8 mouse cellular contexts compared by ENCODE assay signal in genomic region chr11:102697338-102698017, GRCm38 (mm10). TPM values are rescaled to one million over a fixed set of nuclear protein-coding genes. Genes with fewer than 3 reads are reported as not detected.
DNase-seq lines count a peak whose midpoint lies in the region; ATAC-seq and TF ChIP-seq lines count a peak whose summit lies in the region.

Ccdc43 (minus strand) TSS chr11:102697782.

- no peak within 1 kb of the TSS for H3K27ac ChIP-seq in CH12.LX (ENCODE audit: insufficient read depth, low read depth)
- H3K27ac ChIP-seq in forebrain, embryonic 11.5 days (ENCODE audit: low read depth, low read length): no peak within 1 kb of the TSS
- H3K27ac ChIP-seq in heart, embryonic 16.5 days (ENCODE audit: low read length): peak within 1 kb of the TSS; percentile 54
- no peak within 1 kb of the TSS for H3K27ac ChIP-seq in liver, embryonic 13.5 days
- no peak within 1 kb of the TSS for H3K27ac ChIP-seq in stomach, embryonic 14.5 days (ENCODE audit: low read length)

- no peak for TF ChIP-seq EP300 in CH12.LX (IDR thresholded peaks at IDR 0.05; ENCODE audit: low read length)

- peaks cover 3% of the 10 kb centered on the region for H3K27me3 ChIP-seq in CH12.LX (replicated peaks)
- no peaks in the 10 kb centered on the region for H3K27me3 ChIP-seq in forebrain, embryonic 11.5 days (ENCODE audit: control insufficient read depth, insufficient read depth, low read length)
- no peaks in the 10 kb centered on the region for H3K27me3 ChIP-seq in heart, embryonic 16.5 days (ENCODE audit: control insufficient read depth, insufficient read depth, low read length)
- no peaks in the 10 kb centered on the region for H3K27me3 ChIP-seq in liver, embryonic 13.5 days
- no peaks in the 10 kb centered on the region for H3K27me3 ChIP-seq in stomach, embryonic 14.5 days (ENCODE audit: control insufficient read depth, insufficient read depth, low read length)

- dilution Hi-C loops in CH12.LX (cut with MboI; ENCODE audit: extremely low pct_ligation_motif_present, extremely low pct_unique_long_range_greater_than_20kb, low sequenced_read_pairs): no loop called here

- in situ Hi-C loops in CH12.LX (cut with MboI; ENCODE audit: low pct_ligation_motif_present, low pct_unique_long_range_greater_than_20kb, low sequenced_read_pairs): no loop called here

- peak; percentile 82 for DNase-seq in CH12.LX (ENCODE audit: extremely low read depth)
- peak; percentile 74 for DNase-seq in c-Kit-positive CD71-positive TER-119-negative erythroid progenitor cells, embryonic 14.5 days (ENCODE audit: low read depth)
- peak; percentile 92 for DNase-seq in forebrain, embryonic 11.5 days (ENCODE audit: low spot score)
- peak; percentile 87 to 92 for DNase-seq in kidney, postnatal 25 days
- peak; percentile 87 for DNase-seq in liver, embryonic 13.5 days
- peak; percentile 88 to 90 for DNase-seq in natural killer cell, adult 2 months (ENCODE audit: low spot score in 2 of 2)

- TF ChIP-seq POLR2A in CH12.LX (IDR thresholded peaks at IDR 0.05; ENCODE audit: low read depth, low read length): peak; percentile 99

- H3K9ac ChIP-seq in CH12.LX (ENCODE audit: insufficient read depth, low read depth): peak within 1 kb of the TSS; percentile 87
- H3K9ac ChIP-seq in forebrain, embryonic 11.5 days (ENCODE audit: low read length): peak within 1 kb of the TSS; percentile 89
- H3K9ac ChIP-seq in heart, embryonic 16.5 days (ENCODE audit: low read length): peak within 1 kb of the TSS; percentile 90
- H3K9ac ChIP-seq in liver, embryonic 13.5 days: peak within 1 kb of the TSS; percentile 81
- peak within 1 kb of the TSS; percentile 57 for H3K9ac ChIP-seq in stomach, embryonic 14.5 days (replicated peaks; ENCODE audit: low read depth, low read length)

- ATAC-seq in forebrain, embryonic 11.5 days (replicated peaks; ENCODE audit: low FRiP score): peak; percentile 89
- peak; percentile 96 for ATAC-seq in heart, embryonic 16.5 days (replicated peaks; ENCODE audit: extremely low read depth, insufficient read depth, low FRiP score)
- peak; percentile 97 for ATAC-seq in liver, embryonic 13.5 days (ENCODE audit: low read depth)
- peak; percentile 95 for ATAC-seq in stomach, embryonic 14.5 days (ENCODE audit: insufficient number of reproducible peaks, insufficient read depth, low FRiP score, low read depth)

- WGBS in forebrain, embryonic 11.5 days: under 1% methylated on average over 45 of the region's 49 CpGs
- WGBS in heart, embryonic 16.5 days: under 1% methylated on average over 49 of the region's 49 CpGs
- WGBS in liver, embryonic 13.5 days (ENCODE audit: insufficient replicate concordance): under 1% methylated on average over 49 of the region's 49 CpGs
- under 1% methylated on average over 49 of the region's 49 CpGs for WGBS in stomach, embryonic 14.5 days

- H3K79me2 ChIP-seq in CH12.LX (replicated peaks; ENCODE audit: control insufficient read depth, extremely low read depth, insufficient read depth, poor library complexity, severe bottlenecking): peaks cover 13% of the 10 kb centered on the region

- peaks cover 2% of the 10 kb centered on the region for H3K9me3 ChIP-seq in CH12.LX (replicated peaks; ENCODE audit: low read length)
- no peaks in the 10 kb centered on the region for H3K9me3 ChIP-seq in forebrain, embryonic 11.5 days (ENCODE audit: control insufficient read depth, low read length)
- H3K9me3 ChIP-seq in heart, embryonic 16.5 days (replicated peaks; ENCODE audit: control insufficient read depth, low read length): no peaks in the 10 kb centered on the region
- no peaks in the 10 kb centered on the region for H3K9me3 ChIP-seq in liver, embryonic 13.5 days (replicated peaks)
- H3K9me3 ChIP-seq in stomach, embryonic 14.5 days (ENCODE audit: control insufficient read depth, low read depth, low read length): no peaks in the 10 kb centered on the region

- TF ChIP-seq RAD21 in CH12.LX (IDR thresholded peaks at IDR 0.05; ENCODE audit: low read depth, low read length): no peak

- peak within 1 kb of the TSS; percentile 94 for H3K4me2 ChIP-seq in CH12.LX (ENCODE audit: insufficient read depth, low read depth, poor library complexity, severe bottlenecking)
- peak within 1 kb of the TSS; percentile 81 for H3K4me2 ChIP-seq in forebrain, embryonic 11.5 days (ENCODE audit: low read depth, low read length, severe bottlenecking)
- peak within 1 kb of the TSS; percentile 73 for H3K4me2 ChIP-seq in heart, embryonic 16.5 days (ENCODE audit: low read depth, low read length)
- H3K4me2 ChIP-seq in liver, embryonic 13.5 days: peak within 1 kb of the TSS; percentile 80
- peak within 1 kb of the TSS; percentile 64 for H3K4me2 ChIP-seq in stomach, embryonic 14.5 days (replicated peaks; ENCODE audit: low read depth, low read length)

- peaks cover 7 to 21% of the 10 kb centered on the region in 2 experiments; a peak in 3 of 4 replicates for H3K4me1 ChIP-seq in CH12.LX (ENCODE audit: control insufficient read depth in 1 of 2, insufficient read depth in 2 of 2)
- peaks cover 4% of the 10 kb centered on the region; the same call in 1 of the 2 replicates for H3K4me1 ChIP-seq in forebrain, embryonic 11.5 days (replicated peaks; ENCODE audit: control insufficient read depth, insufficient read depth, low read length)
- H3K4me1 ChIP-seq in heart, embryonic 16.5 days (ENCODE audit: control insufficient read depth, insufficient read depth, low read length): peaks cover 10% of the 10 kb centered on the region
- peaks cover 20% of the 10 kb centered on the region for H3K4me1 ChIP-seq in liver, embryonic 13.5 days (replicated peaks)
- peaks cover 5% of the 10 kb centered on the region; the same call in 1 of the 2 replicates for H3K4me1 ChIP-seq in stomach, embryonic 14.5 days (ENCODE audit: control insufficient read depth, insufficient read depth, low read length)

- peak within 1 kb of the TSS; percentile 82 to 98 (median 85) for H3K4me3 ChIP-seq in CH12.LX (replicated peaks in 1 of 3; ENCODE audit: low read depth in 2 of 3, low read length in 2 of 3, poor library complexity in 1 of 3)
- peak within 1 kb of the TSS; percentile 65 for H3K4me3 ChIP-seq in forebrain, embryonic 11.5 days (ENCODE audit: low read depth, low read length)
- H3K4me3 ChIP-seq in heart, embryonic 16.5 days (ENCODE audit: low read length): peak within 1 kb of the TSS; percentile 77
- peak within 1 kb of the TSS; percentile 75 for H3K4me3 ChIP-seq in liver, embryonic 13.5 days (replicated peaks)
- H3K4me3 ChIP-seq in stomach, embryonic 14.5 days (ENCODE audit: low read depth, low read length): peak within 1 kb of the TSS; percentile 62

- H3K36me3 ChIP-seq in CH12.LX (replicated peaks in 1 of 2; ENCODE audit: control insufficient read depth in 1 of 2, insufficient read depth in 1 of 2, low read length in 1 of 2): peaks cover 8 to 26% of the 10 kb centered on the region in 2 experiments
- no peaks in the 10 kb centered on the region for H3K36me3 ChIP-seq in forebrain, embryonic 11.5 days (ENCODE audit: control insufficient read depth, insufficient read depth, low read length)
- 0 out of 2 replicates have a peak, but pooled peaks cover 6% of the 10 kb centered on the region for H3K36me3 ChIP-seq in heart, embryonic 16.5 days (ENCODE audit: control insufficient read depth, insufficient read depth)
- peaks cover 8% of the 10 kb centered on the region; the same call in 1 of the 2 replicates for H3K36me3 ChIP-seq in liver, embryonic 13.5 days
- H3K36me3 ChIP-seq in stomach, embryonic 14.5 days (ENCODE audit: control insufficient read depth, insufficient read depth, low read length): no peaks in the 10 kb centered on the region

- TF ChIP-seq CTCF in CH12.LX (conservative IDR thresholded peaks at IDR 0.05 in 1 of 2, IDR thresholded peaks at IDR 0.05 in 1 of 2; ENCODE audit: low read depth in 2 of 2, low read length in 2 of 2): no peak

TF ChIP-seq in CH12.LX, 34 proteins besides CTCF, POLR2A, EP300 and RAD21 (continues in another document):
- TF ChIP-seq RCOR1 (conservative IDR thresholded peaks at IDR 0.05; ENCODE audit: low read depth, low read length) (0 out of 2 replicates have a peak, but pooled peaks have one; percentile 31), ZMIZ1 (IDR thresholded peaks at IDR 0.05; ENCODE audit: low read depth, low read length) (peak; percentile 89; the same call in 1 of the 2 replicates), SIN3A (IDR thresholded peaks at IDR 0.05; ENCODE audit: low read length) (0 out of 2 replicates have a peak, but pooled peaks have one; percentile 43), MAFK (IDR thresholded peaks at IDR 0.05; ENCODE audit: insufficient replicate concordance, low read length) (no peak), CHD2 (IDR thresholded peaks at IDR 0.05; ENCODE audit: low read length) (no peak), TCF12 (IDR thresholded peaks at IDR 0.05; ENCODE audit: low read depth, low read length) (peak; percentile 98), MXI1 (IDR thresholded peaks at IDR 0.05; ENCODE audit: low read depth, low read length) (peak; percentile 95), MEF2A (IDR thresholded peaks at IDR 0.05; ENCODE audit: borderline replicate concordance, low read depth, low read length) (peak; percentile 55; the same call in 1 of the 2 replicates), ZC3H11A (IDR thresholded peaks at IDR 0.05; ENCODE audit: low read depth, low read length) (no peak), ZKSCAN1 (IDR thresholded peaks at IDR 0.05; ENCODE audit: borderline replicate concordance, low read depth, low read length) (no peak), TBP (conservative IDR thresholded peaks at IDR 0.05; ENCODE audit: low read depth, low read length) (peak; percentile 59; the same call in 1 of the 2 replicates), NRF1 (IDR thresholded peaks at IDR 0.05; ENCODE audit: low read depth, low read length) (peak; percentile 96), GABPA (IDR thresholded peaks at IDR 0.05; ENCODE audit: insufficient replicate concordance, low read depth, low read length) (peak; percentile 10; the same call in 1 of the 2 replicates), NELFE (IDR thresholded peaks at IDR 0.05; ENCODE audit: low read depth, low read length) (peak; percentile 96), USF1 (IDR thresholded peaks at IDR 0.05; ENCODE audit: low read depth, low read length) (peak; percentile 65), BHLHE40 (IDR thresholded peaks at IDR 0.05; ENCODE audit: low read depth, low read length) (peak; percentile 78), E2F4 (IDR thresholded peaks at IDR 0.05; ENCODE audit: insufficient replicate concordance, low read depth, low read length) (no peak), MAZ (IDR thresholded peaks at IDR 0.05; ENCODE audit: low read depth, low read length) (peak; percentile 39; the same call in 1 of the 2 replicates)

RNA-seq across cellular contexts. Expression of gene Ccdc43, which starts in this region (rescaled TPM):
- 43.4 and 45.4 TPM in 2 replicates for total RNA-seq in CH12.LX (2012; rRNA removed)
- total RNA-seq in CH12.LX (2014; rRNA removed): 56.4 and 59.8 TPM in 2 replicates
- polyA plus RNA-seq in CH12.LX (2012; ENCODE audit: insufficient read length, low read depth): 52.7 and 53.4 TPM in 2 replicates
- polyA plus RNA-seq in forebrain, embryonic 11.5 days (2014; fragmentation: Nextera tagmentation; extraction: Ambion mirVana): 52.0 and 62.1 TPM in 2 replicates
- polyA plus RNA-seq in heart, embryonic 16.5 days (2015; fragmentation: Nextera tagmentation; extraction: Ambion mirVana): 34.4 and 38.2 TPM in 2 replicates
- 20.6 and 25.5 TPM in 2 replicates for polyA plus RNA-seq in liver, embryonic 13.5 days (2015; fragmentation: Nextera tagmentation; extraction: Ambion mirVana)
- 39.5 and 47.1 TPM in 2 replicates for polyA plus RNA-seq in stomach, embryonic 14.5 days (2014; fragmentation: Nextera tagmentation; extraction: Ambion mirVana)
